Mouse (Mus musculus) lung, adult 2 months (tissue): ENCODE measurements around the gene Immp1l.

Experiments used
- CTCF ChIP-seq: fragments of 200-500 bp; IDR thresholded peaks from 2 replicates; pipeline ENCODE4 v1.5.1; 2011; ENCODE audit warnings: mild to moderate bottlenecking, low read length, control low read depth; ENCODE audit not compliant: insufficient read depth
- POLR2A ChIP-seq: fragments of 200-500 bp; IDR thresholded peaks from 2 replicates; pipeline ENCODE4 v1.6.1; 2011; ENCODE audit warnings: low read depth, mild to moderate bottlenecking, control low read depth, low read length, borderline replicate concordance; ENCODE audit errors: extremely low read depth

- no peak for TF ChIP-seq CTCF
- no peak for TF ChIP-seq POLR2A
Observed at GRCm38 (mm10) chr2:105973941-105974340, 69.5 kb downstream of the Immp1l start.
